Mouse (Mus musculus): ENCODE data around the gene Hoxd13.

GRCm38 (mm10) chr2:74705467-74706089 lies 37.5 kb downstream of the Hoxd13 start:
- TF ChIP-seq CTCF (IDR thresholded peaks at IDR 0.05; ENCODE audit: insufficient read depth, low read depth, low read length), result no peak
- TF ChIP-seq POLR2A (IDR thresholded peaks at IDR 0.05; ENCODE audit: insufficient read depth, low read depth, low read length), result no peak

Measured in olfactory bulb, adult 2 months (tissue).